Mouse (Mus musculus): ENCODE measurements around the gene Gm11042. TPM values are rescaled to one million over a fixed set of nuclear protein-coding genes. Genes with fewer than 3 reads are reported as not detected.

Gm11042 gene
- polyA plus RNA-seq, 1 experiment from 2014 or later: not detected

- no peaks in the 10 kb centered on the region for H3K79me2 ChIP-seq (ENCODE audit: inconsistent target)
- WGBS (ENCODE audit: missing documents): 86% methylated on average over 1 of the region's 2 CpGs
- H3K36me3 ChIP-seq (ENCODE audit: inconsistent target): no peaks in the 10 kb centered on the region
- H3K4me3 ChIP-seq (ENCODE audit: inconsistent target): no peak overlapping the region
- H3K27ac ChIP-seq: no peak overlapping the region
These were observed 973 bp downstream of the Gm11042 start for GRCm38 (mm10) chr12:74315221-74315620.

GRCm38 (mm10) chr12:74312611-74313010, 3.6 kb downstream of the Gm11042 start:
- no peak overlapping the region for H3K27ac ChIP-seq
- 85% methylated on average over 3 of the region's 3 CpGs for WGBS (ENCODE audit: missing documents)

GRCm38 (mm10) chr12:74303418-74304294, 12.5 kb downstream of the Gm11042 start:
- H3K27ac ChIP-seq: no peak overlapping the region
- no peaks in the 10 kb centered on the region for H3K79me2 ChIP-seq (ENCODE audit: inconsistent target)
- 91% methylated on average over 9 of the region's 9 CpGs for WGBS (ENCODE audit: missing documents)
- no peak overlapping the region for H3K4me3 ChIP-seq (ENCODE audit: inconsistent target)
- H3K36me3 ChIP-seq (ENCODE audit: inconsistent target): no peaks in the 10 kb centered on the region

More at GRCm38 (mm10) chr12:74312611-74313010, 3.6 kb downstream of the Gm11042 start:
- Histone ChIP-seq H3K36me3 (ENCODE audit: inconsistent target) (no peaks in the 10 kb centered on the region), H3K4me3 (ENCODE audit: inconsistent target) (no peak overlapping the region), H3K79me2 (ENCODE audit: inconsistent target) (no peaks in the 10 kb centered on the region)

- Histone ChIP-seq H3K79me2 (ENCODE audit: inconsistent target) (no peaks in the 10 kb centered on the region), H3K36me3 (ENCODE audit: inconsistent target) (no peaks in the 10 kb centered on the region), H3K27ac (no peak overlapping the region), H3K4me3 (ENCODE audit: inconsistent target) (no peak overlapping the region)
- 58% methylated on average over 6 of the region's 6 CpGs for WGBS (ENCODE audit: missing documents)
These were observed 14.6 kb downstream of the Gm11042 start for GRCm38 (mm10) chr12:74301559-74301958.

GRCm38 (mm10) chr12:74296374-74296773, 19.8 kb downstream of the Gm11042 start:
- no peak overlapping the region for H3K4me3 ChIP-seq (ENCODE audit: inconsistent target)
- no peaks in the 10 kb centered on the region for H3K79me2 ChIP-seq (ENCODE audit: inconsistent target)
- WGBS (ENCODE audit: missing documents): 82% methylated on average over 5 of the region's 5 CpGs
- no peaks in the 10 kb centered on the region for H3K36me3 ChIP-seq (ENCODE audit: inconsistent target)
- H3K27ac ChIP-seq: no peak overlapping the region

- 12% methylated on average over 4 of the region's 4 CpGs for WGBS (ENCODE audit: missing documents)
- H3K4me3 ChIP-seq (ENCODE audit: inconsistent target): no peak overlapping the region
- no peaks in the 10 kb centered on the region for H3K79me2 ChIP-seq (ENCODE audit: inconsistent target)
- H3K27ac ChIP-seq: no peak overlapping the region
- no peaks in the 10 kb centered on the region for H3K36me3 ChIP-seq (ENCODE audit: inconsistent target)
These were observed 22.6 kb downstream of the Gm11042 start for GRCm38 (mm10) chr12:74293624-74294023.

DNA sequence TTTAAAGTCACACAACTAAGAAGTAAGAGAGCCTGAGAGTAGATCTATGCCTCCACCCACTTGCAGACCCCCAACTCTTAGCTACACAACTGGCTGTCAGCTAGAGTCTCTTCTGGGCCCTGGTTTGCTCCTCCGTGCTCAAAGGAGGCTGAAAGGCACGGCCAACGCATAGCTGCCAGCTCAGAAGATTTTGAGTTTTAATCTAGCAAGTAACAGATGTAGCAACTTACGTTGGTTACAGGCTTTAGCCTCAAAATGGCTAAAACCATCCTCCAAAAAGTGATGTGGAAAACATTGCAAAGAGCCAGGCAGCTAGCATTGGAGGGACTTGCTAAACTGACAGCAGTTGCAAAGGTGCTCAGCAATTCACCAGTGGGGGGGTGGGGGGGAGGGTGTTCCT, 25.2 kb downstream of the Gm11042 start:
- Histone ChIP-seq H3K4me3 (ENCODE audit: inconsistent target) (no peak overlapping the region), H3K27ac (no peak overlapping the region), H3K36me3 (ENCODE audit: inconsistent target) (no peaks in the 10 kb centered on the region), H3K79me2 (ENCODE audit: inconsistent target) (no peaks in the 10 kb centered on the region)
- 80% methylated on average over 4 of the region's 4 CpGs for WGBS (ENCODE audit: missing documents)

- H3K36me3 ChIP-seq (ENCODE audit: inconsistent target): no peaks in the 10 kb centered on the region
- H3K79me2 ChIP-seq (ENCODE audit: inconsistent target): no peaks in the 10 kb centered on the region
- WGBS (ENCODE audit: missing documents): 16% methylated on average over 11 of the region's 11 CpGs
- no peak overlapping the region for H3K27ac ChIP-seq
- no peak overlapping the region for H3K4me3 ChIP-seq (ENCODE audit: inconsistent target)
These were observed 31.5 kb downstream of the Gm11042 start for GRCm38 (mm10) chr12:74284685-74285054.

DNA sequence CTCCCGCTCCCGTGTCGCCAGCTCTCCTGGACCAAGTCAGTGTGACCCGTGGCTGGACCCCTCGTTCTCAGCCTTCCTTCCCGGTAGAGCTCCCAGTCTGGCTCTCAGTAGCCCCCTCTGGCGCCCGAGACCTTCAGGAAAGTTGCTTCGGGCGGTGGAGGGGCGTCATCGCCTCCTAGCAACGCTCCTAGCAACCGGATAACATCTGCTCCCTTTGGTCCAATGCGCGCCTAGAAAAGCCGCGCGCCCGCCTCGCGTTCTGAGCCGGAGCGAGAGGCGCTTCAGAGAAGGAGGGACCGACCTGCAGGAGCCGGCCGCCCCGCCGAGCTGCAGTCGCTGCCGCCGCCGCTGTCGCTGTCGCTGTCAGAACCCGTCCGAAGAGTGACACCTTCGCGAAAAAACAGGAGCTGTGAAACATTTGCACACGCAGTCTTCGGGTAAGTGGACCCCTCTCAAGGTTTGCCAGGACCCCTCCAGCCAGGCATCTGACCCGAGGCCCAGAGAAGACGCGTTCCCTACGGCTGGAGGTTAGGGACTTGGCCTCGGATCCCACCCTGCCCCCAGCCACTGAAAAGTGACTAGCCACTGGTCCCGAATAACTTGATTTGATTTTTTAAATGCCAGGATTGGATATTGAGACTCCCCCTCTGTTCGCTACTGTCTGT, 32.0 kb downstream of the Gm11042 start:
- WGBS (ENCODE audit: missing documents): 2% methylated on average over 43 of the region's 49 CpGs

DNA sequence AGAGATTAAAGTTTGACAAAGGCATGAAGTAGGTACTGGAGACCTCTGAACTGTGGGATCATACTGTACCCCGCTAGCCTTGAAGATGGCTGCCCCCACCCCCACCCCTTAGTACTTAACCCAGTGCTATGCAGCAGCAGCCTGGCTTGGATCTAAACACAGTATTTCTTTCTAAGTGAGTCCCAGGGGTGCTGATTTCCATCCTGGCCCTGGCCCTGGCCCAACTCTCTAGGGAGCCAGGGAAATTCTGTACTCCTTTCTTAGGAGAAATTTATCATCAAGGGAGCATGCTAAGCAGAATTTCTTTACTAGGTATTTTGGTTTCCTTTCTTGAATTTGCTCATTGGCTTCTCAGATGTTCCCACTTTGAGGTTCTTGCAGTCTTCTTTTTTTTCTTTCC, 33.3 kb downstream of the Gm11042 start:
- Histone ChIP-seq H3K27ac (no peak overlapping the region), H3K79me2 (ENCODE audit: inconsistent target) (no peaks in the 10 kb centered on the region), H3K4me3 (ENCODE audit: inconsistent target) (no peak overlapping the region), H3K36me3 (ENCODE audit: inconsistent target) (no peaks in the 10 kb centered on the region)
- WGBS (ENCODE audit: missing documents): 67% methylated on average over 1 of the region's 1 CpGs

More for the DNA sequence above, 32.0 kb downstream of the Gm11042 start:
- H3K79me2 ChIP-seq (ENCODE audit: inconsistent target): no peaks in the 10 kb centered on the region
- H3K27ac ChIP-seq: no peak overlapping the region
- H3K36me3 ChIP-seq (ENCODE audit: inconsistent target): no peaks in the 10 kb centered on the region
- no peak overlapping the region for H3K4me3 ChIP-seq (ENCODE audit: inconsistent target)

DNA sequence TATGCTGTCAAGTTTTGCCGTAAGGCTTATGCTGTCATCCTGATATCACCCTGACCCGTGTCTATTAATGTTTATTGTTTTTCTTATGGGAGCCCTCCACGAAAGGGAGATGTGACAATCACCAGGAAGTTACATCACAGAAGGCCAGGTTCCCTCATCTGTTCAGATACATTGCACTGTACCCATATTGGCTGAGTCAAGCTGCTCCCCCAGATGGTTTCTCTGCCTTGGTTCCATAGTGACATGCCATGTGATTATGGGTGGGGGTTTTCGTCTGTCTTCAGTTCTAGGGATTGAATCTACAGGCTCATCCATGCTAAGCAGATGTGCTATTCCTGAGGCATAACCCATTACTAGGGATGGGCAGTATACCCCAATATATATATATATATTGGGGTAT, 34.8 kb downstream of the Gm11042 start:
- Histone ChIP-seq H3K79me2 (ENCODE audit: inconsistent target) (no peaks in the 10 kb centered on the region), H3K27ac (no peak overlapping the region), H3K36me3 (ENCODE audit: inconsistent target) (no peaks in the 10 kb centered on the region), H3K4me3 (ENCODE audit: inconsistent target) (no peak overlapping the region)
- 70% methylated on average over 3 of the region's 4 CpGs for WGBS (ENCODE audit: missing documents)

DNA sequence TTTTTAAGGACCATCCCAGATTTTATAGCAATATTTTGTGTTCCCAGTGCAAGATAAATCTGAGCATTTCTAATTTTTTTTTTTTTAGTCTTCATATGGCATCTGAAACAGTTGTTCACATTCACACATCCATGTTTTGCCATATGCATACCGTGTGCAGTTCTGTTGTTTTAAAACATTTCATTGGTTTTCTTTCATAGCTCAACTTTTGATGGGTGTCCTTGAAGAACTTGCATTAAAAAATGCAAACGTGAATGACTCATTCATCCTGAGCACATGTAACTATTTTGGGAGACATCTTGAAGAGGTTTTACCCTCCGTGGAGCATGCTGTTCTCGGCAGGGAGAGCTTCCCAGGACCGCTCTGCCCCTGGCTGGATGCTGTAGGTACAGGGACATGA, 38.9 kb downstream of the Gm11042 start:
- H3K36me3 ChIP-seq (ENCODE audit: inconsistent target): no peaks in the 10 kb centered on the region
- WGBS (ENCODE audit: missing documents): 87% methylated on average over 5 of the region's 5 CpGs
- H3K27ac ChIP-seq: no peak overlapping the region
- H3K79me2 ChIP-seq (ENCODE audit: inconsistent target): no peaks in the 10 kb centered on the region
- H3K4me3 ChIP-seq (ENCODE audit: inconsistent target): no peak overlapping the region

DNA sequence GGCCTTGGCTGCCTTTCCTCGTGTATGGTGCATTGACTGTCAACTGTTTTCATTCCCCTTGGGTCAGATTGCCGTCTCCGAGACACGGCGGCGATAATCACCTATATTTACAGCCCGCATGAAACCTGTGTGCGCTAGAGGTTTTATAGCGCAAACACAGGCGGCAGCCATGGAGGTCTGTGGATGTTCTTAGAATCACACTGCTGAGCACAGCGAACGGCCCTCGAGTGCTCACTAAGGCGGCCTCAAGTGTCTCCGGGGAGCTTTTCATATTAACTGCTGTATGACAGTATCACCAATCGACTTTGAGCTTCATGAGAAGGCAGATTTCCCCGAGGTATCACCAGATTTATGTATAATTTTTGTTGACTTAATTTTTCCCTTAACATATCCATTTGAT, 43.6 kb downstream of the Gm11042 start:
- WGBS (ENCODE audit: missing documents): 92% methylated on average over 12 of the region's 17 CpGs
- Histone ChIP-seq H3K4me3 (ENCODE audit: inconsistent target) (no peak overlapping the region), H3K79me2 (ENCODE audit: inconsistent target) (no peaks in the 10 kb centered on the region), H3K27ac (no peak overlapping the region), H3K36me3 (ENCODE audit: inconsistent target) (no peaks in the 10 kb centered on the region)

DNA sequence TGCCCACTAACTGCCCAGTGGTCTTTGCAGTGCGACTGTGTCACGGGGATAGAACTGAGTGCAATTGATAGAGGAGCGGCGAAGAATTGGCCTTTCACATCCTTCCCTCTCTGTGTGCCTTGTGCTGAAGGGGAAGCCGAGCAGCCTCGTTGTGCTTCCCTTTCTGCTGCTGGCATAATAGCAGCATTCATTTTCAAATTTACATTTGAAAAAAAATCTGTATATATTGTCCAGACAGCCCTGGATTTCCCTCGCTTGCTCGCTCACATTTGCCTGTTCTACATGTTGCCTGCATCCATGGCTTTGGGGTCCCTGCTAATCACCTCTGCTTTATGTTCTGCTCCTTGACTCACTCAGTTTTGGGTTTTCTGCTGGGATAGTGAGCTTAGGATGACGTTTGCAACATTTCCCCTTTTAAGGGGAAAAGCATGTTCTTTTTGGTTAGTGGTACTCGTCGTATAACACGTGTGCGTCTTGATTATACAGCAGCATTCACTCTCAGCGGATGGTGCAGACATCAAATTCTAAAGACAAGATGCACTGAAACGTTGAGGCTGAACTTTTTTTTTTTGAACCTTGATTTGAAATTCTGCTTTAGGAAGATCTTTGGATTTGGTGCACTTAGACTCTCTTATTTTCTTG, 47.4 kb downstream of the Gm11042 start:
- WGBS (ENCODE audit: missing documents): 79% methylated on average over 15 of the region's 15 CpGs
- H3K36me3 ChIP-seq (ENCODE audit: inconsistent target): no peaks in the 10 kb centered on the region
- H3K27ac ChIP-seq: no peak overlapping the region
- no peak overlapping the region for H3K4me3 ChIP-seq (ENCODE audit: inconsistent target)
- H3K79me2 ChIP-seq (ENCODE audit: inconsistent target): no peaks in the 10 kb centered on the region

DNA sequence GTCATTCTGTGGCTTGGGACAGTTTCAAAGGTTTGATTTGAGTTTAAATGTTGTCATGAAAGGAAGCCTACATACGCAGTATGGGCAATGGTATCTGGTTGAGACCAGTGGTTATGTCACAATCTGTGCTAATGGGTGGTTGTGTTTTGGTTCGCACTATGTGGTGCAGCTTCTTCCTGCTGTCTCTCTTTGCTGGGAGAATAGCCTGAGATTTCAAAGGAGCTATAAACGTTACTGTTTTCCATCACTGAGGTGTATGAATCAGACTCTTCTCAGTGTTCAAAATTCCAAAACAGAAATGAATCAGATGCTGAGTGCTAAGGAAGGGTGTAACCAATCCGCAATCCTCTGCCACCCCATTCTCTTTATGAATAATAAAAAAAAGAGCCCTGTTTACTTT, 49.1 kb downstream of the Gm11042 start:
- WGBS (ENCODE audit: missing documents): 93% methylated on average over 4 of the region's 4 CpGs
- Histone ChIP-seq H3K79me2 (ENCODE audit: inconsistent target) (no peaks in the 10 kb centered on the region), H3K36me3 (ENCODE audit: inconsistent target) (no peaks in the 10 kb centered on the region), H3K27ac (no peak overlapping the region), H3K4me3 (ENCODE audit: inconsistent target) (no peak overlapping the region)

Measured in macrophage (primary cell).